Mouse (Mus musculus): ENCODE results near the gene Meis1. TPM values are rescaled to one million over a fixed set of nuclear protein-coding genes. Genes with fewer than 3 reads are reported as not detected.

Gene Meis1
- polyA plus RNA-seq, 1 experiment from 2014 or later = 29.4 TPM

- no peaks in the 10 kb centered on the region for H3K9me3 ChIP-seq
- WGBS = 56% methylated on average over 1 of the region's 1 CpGs
These were observed 113.4 kb downstream of the Meis1 start for GRCm38 (mm10) chr11:18905431-18905830.

GRCm38 (mm10) chr11:18904880-18905279 is 113.9 kb downstream of the Meis1 start:
- Histone ChIP-seq H3K4me2 (replicated peaks) (no peak overlapping the region), H3K36me3 (no peaks in the 10 kb centered on the region), H3K9me3 (no peaks in the 10 kb centered on the region), H3K4me3 (no peak overlapping the region), H3K4me1 (no peaks in the 10 kb centered on the region), H3K27ac (replicated peaks) (no peak overlapping the region), H3K27me3 (no peaks in the 10 kb centered on the region), H3K9ac (replicated peaks) (no peak overlapping the region)
- 89% methylated on average over 1 of the region's 1 CpGs for WGBS
- ATAC-seq (replicated peaks) = no peak

More at GRCm38 (mm10) chr11:18905431-18905830, 113.4 kb downstream of the Meis1 start:
- Histone ChIP-seq H3K4me1 (no peaks in the 10 kb centered on the region), H3K27ac (replicated peaks) (no peak overlapping the region), H3K4me3 (no peak overlapping the region), H3K4me2 (replicated peaks) (no peak overlapping the region), H3K27me3 (no peaks in the 10 kb centered on the region), H3K36me3 (no peaks in the 10 kb centered on the region), H3K9ac (replicated peaks) (no peak overlapping the region)
- ATAC-seq (replicated peaks) = no peak

- Histone ChIP-seq H3K27me3 (no peaks in the 10 kb centered on the region), H3K4me2 (replicated peaks) (no peak overlapping the region), H3K27ac (replicated peaks) (no peak overlapping the region), H3K4me3 (no peak overlapping the region), H3K9ac (replicated peaks) (no peak overlapping the region), H3K9me3 (no peaks in the 10 kb centered on the region), H3K4me1 (no peaks in the 10 kb centered on the region), H3K36me3 (no peaks in the 10 kb centered on the region)
- 86% methylated on average over 5 of the region's 5 CpGs for WGBS
- ATAC-seq (replicated peaks) = no peak
These were observed 114.5 kb downstream of the Meis1 start for GRCm38 (mm10) chr11:18904285-18904684.

DNA sequence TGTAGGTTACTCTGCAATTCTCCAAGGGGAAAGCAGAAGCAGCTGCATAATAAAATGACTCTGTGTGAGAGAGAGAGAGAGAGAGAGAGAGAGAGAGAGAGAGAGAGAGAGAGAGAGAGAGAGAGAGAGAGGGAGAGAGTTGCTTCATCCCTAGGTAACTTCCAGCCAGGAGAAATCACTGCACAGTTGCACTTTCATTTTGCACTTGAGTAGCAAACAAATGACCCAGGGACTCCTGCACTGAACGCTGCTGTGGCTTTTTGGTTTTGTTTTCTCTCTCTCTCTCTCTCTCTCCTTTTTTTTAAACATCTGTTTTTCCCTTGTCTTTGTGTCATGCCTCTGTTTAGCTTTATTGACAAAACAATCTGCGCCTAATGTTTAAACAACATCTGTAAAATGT is 118.3 kb downstream of the Meis1 start:
- no peak overlapping the region for H3K9ac ChIP-seq (replicated peaks)
- no peak for ATAC-seq (replicated peaks)
- H3K27me3 ChIP-seq = no peaks in the 10 kb centered on the region
- H3K4me3 ChIP-seq = no peak overlapping the region
- no peak overlapping the region for H3K27ac ChIP-seq (replicated peaks)
- peaks cover 3% of the 10 kb centered on the region; the same call in 1 of the 2 replicates for H3K4me1 ChIP-seq
- H3K36me3 ChIP-seq = no peaks in the 10 kb centered on the region
- H3K9me3 ChIP-seq = no peaks in the 10 kb centered on the region
- 57% methylated on average over 2 of the region's 2 CpGs for WGBS
- no peak overlapping the region for H3K4me2 ChIP-seq (replicated peaks)

- no peaks in the 10 kb centered on the region for H3K27me3 ChIP-seq
- H3K4me1 ChIP-seq = peaks cover 3% of the 10 kb centered on the region; the same call in 1 of the 2 replicates
- no peak overlapping the region for H3K9ac ChIP-seq (replicated peaks)
- H3K36me3 ChIP-seq = no peaks in the 10 kb centered on the region
- H3K27ac ChIP-seq (replicated peaks) = no peak overlapping the region
- H3K9me3 ChIP-seq = no peaks in the 10 kb centered on the region
- 71% methylated on average over 4 of the region's 4 CpGs for WGBS
- H3K4me2 ChIP-seq (replicated peaks) = no peak overlapping the region
- H3K4me3 ChIP-seq = no peak overlapping the region
- ATAC-seq (replicated peaks) = no peak
These were observed 119.9 kb downstream of the Meis1 start for GRCm38 (mm10) chr11:18898862-18899261.

DNA sequence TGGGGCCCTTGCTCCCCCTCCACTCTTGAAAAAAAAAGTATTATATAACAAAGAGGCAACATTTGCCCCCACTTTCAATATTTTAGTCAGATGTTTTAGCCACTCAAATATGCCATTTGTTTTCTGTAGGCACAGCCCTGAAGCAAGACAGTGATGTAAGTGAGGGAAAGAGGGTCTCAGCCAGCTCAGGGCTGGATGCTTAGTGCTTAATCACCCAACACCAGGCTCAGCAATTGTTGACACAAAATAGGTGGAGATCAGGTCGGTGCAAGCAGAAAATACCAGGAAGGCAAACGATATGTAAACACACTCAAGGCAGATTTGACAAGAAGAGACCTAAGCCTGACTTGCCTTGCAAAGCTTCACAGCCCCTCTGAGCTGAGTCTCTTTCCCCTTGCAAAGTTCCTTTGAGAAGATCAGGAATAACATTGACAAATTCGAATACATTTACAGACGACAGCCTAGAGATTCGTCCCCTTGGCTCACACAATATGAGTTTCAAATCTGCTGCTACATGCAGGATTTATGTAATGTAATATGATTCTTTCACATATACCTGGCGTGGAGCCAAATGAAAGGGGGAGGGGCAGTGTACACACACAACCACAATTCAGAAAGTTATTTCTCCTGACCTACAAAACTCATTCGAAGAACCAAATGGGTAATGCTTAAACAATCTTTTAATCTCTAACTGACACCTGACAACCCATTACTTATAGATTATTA is 120.7 kb downstream of the Meis1 start:
- H3K4me1 ChIP-seq = peaks cover 3% of the 10 kb centered on the region; the same call in 1 of the 2 replicates
- no peak overlapping the region for H3K9ac ChIP-seq (replicated peaks)
- H3K4me3 ChIP-seq = no peak overlapping the region
- H3K9me3 ChIP-seq = no peaks in the 10 kb centered on the region
- no peak overlapping the region for H3K4me2 ChIP-seq (replicated peaks)
- 42% methylated on average over 7 of the region's 7 CpGs for WGBS
- H3K27me3 ChIP-seq = no peaks in the 10 kb centered on the region
- no peak overlapping the region for H3K27ac ChIP-seq (replicated peaks)
- no peaks in the 10 kb centered on the region for H3K36me3 ChIP-seq
- ATAC-seq (replicated peaks) = no peak

DNA sequence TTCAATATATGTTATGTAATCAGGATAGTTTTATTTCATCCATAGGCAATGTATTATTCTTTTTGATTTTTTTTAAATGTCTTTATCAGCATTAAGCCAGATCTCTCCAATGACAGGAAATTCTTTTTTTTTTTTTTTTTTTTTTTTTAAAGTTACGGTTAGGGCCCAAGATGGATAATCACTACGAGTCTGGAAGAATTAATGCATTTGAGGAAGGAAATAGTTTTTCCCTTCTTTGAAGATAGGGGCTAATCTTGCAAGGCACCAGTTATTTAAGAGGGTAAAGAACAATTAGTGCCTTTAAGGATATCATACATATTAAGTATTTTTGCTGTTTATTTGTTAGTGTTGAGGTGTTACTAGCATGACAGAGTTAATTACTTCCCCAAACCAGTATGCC is 121.5 kb downstream of the Meis1 start:
- H3K4me2 ChIP-seq (replicated peaks) = no peak overlapping the region
- H3K4me1 ChIP-seq = peaks cover 3% of the 10 kb centered on the region; the same call in 1 of the 2 replicates
- H3K9me3 ChIP-seq = no peaks in the 10 kb centered on the region
- no peaks in the 10 kb centered on the region for H3K27me3 ChIP-seq
- ATAC-seq (replicated peaks) = no peak
- H3K27ac ChIP-seq (replicated peaks) = no peak overlapping the region
- H3K36me3 ChIP-seq = no peaks in the 10 kb centered on the region
- H3K4me3 ChIP-seq = no peak overlapping the region
- H3K9ac ChIP-seq (replicated peaks) = no peak overlapping the region
- WGBS = 90% methylated on average over 2 of the region's 2 CpGs

- Histone ChIP-seq H3K36me3 (no peaks in the 10 kb centered on the region), H3K4me2 (replicated peaks) (no peak overlapping the region), H3K4me1 (no peaks in the 10 kb centered on the region), H3K9ac (replicated peaks) (no peak overlapping the region), H3K27me3 (no peaks in the 10 kb centered on the region; the same call in 1 of the 2 replicates), H3K9me3 (no peaks in the 10 kb centered on the region), H3K27ac (replicated peaks) (no peak overlapping the region), H3K4me3 (no peak overlapping the region)
- 75% methylated on average over 2 of the region's 2 CpGs for WGBS
- no peak for ATAC-seq (replicated peaks)
These were observed 126.3 kb downstream of the Meis1 start for GRCm38 (mm10) chr11:18892470-18892869.

DNA sequence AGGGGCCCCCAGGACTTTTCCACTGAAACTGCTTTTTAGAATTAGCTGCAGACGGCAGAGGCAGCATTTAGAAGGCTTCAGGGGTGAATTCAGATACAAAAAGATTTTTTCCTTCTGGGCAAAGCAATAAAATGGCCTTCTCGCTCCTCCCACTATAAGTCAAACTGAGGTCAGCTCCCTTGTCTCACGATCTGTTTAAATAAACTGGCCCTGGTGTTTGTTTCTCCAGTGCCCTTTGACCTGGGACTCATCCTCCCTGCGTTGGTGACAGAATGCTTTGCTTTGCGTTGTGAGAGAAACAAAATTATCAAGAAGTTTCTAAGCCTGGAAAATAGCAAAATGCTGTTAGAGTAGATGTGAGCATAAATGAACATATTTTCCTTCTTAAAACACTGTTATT is 129.6 kb downstream of the Meis1 start:
- WGBS = 33% methylated on average over 5 of the region's 5 CpGs

DNA sequence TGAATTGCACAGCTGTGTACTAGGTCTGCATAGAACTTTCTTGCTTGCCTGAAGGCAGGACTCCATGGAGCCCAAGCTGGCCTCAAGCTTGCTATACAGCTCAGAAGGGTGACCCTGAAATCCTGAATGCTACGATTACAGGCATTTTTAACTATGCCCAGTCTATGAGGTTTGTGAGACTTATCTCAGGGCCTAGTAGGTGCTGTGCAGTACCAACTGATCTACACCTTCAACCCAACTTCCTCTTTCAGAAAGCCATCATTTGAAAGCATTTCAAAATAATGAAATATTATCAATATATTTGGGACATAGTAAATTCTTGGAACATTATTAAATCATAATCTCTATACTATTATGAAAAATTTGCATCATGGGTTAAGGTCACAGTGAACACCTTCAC is 130.1 kb downstream of the Meis1 start:
- no peak for ATAC-seq (replicated peaks)
- H3K9ac ChIP-seq (replicated peaks) = no peak overlapping the region
- peaks cover 5% of the 10 kb centered on the region for H3K4me1 ChIP-seq
- H3K27ac ChIP-seq (replicated peaks) = no peak overlapping the region
- no peak overlapping the region for H3K4me3 ChIP-seq
- no peaks in the 10 kb centered on the region for H3K9me3 ChIP-seq
- no peak overlapping the region for H3K4me2 ChIP-seq (replicated peaks)
- WGBS = 78% methylated on average over 1 of the region's 1 CpGs
- peaks cover 2% of the 10 kb centered on the region; the same call in 1 of the 2 replicates for H3K27me3 ChIP-seq
- H3K36me3 ChIP-seq = no peaks in the 10 kb centered on the region

More for the DNA sequence above, 129.6 kb downstream of the Meis1 start:
- H3K27me3 ChIP-seq = peaks cover 2% of the 10 kb centered on the region; the same call in 1 of the 2 replicates
- H3K4me3 ChIP-seq = no peak overlapping the region
- ATAC-seq (replicated peaks) = no peak
- H3K36me3 ChIP-seq = no peaks in the 10 kb centered on the region
- no peak overlapping the region for H3K9ac ChIP-seq (replicated peaks)
- no peaks in the 10 kb centered on the region for H3K4me1 ChIP-seq
- H3K4me2 ChIP-seq (replicated peaks) = no peak overlapping the region
- H3K27ac ChIP-seq (replicated peaks) = no peak overlapping the region
- H3K9me3 ChIP-seq = no peaks in the 10 kb centered on the region

- Histone ChIP-seq H3K4me1 (peaks cover 25% of the 10 kb centered on the region), H3K4me2 (replicated peaks) (no peak overlapping the region), H3K36me3 (no peaks in the 10 kb centered on the region), H3K27ac (replicated peaks) (no peak overlapping the region), H3K9me3 (no peaks in the 10 kb centered on the region), H3K27me3 (peaks cover 2% of the 10 kb centered on the region; the same call in 1 of the 2 replicates), H3K9ac (replicated peaks) (no peak overlapping the region), H3K4me3 (no peak overlapping the region)
- ATAC-seq (replicated peaks) = no peak
- WGBS = 23% methylated on average over 9 of the region's 9 CpGs
These were observed 133.0 kb downstream of the Meis1 start for GRCm38 (mm10) chr11:18885729-18886325.

GRCm38 (mm10) chr11:18885036-18885728 is 133.6 kb downstream of the Meis1 start:
- WGBS = 32% methylated on average over 6 of the region's 6 CpGs
- Histone ChIP-seq H3K27me3 (peaks cover 2% of the 10 kb centered on the region; the same call in 1 of the 2 replicates), H3K36me3 (no peaks in the 10 kb centered on the region), H3K4me3 (no peak overlapping the region), H3K4me1 (peaks cover 28% of the 10 kb centered on the region), H3K9ac (replicated peaks) (no peak overlapping the region), H3K27ac (replicated peaks) (no peak overlapping the region), H3K9me3 (no peaks in the 10 kb centered on the region), H3K4me2 (replicated peaks) (no peak overlapping the region)
- no peak for ATAC-seq (replicated peaks)

Data from forebrain, embryonic 15.5 days (tissue).